Mouse (Mus musculus): ENCODE results near the gene Fam184b.

- no peak for TF ChIP-seq CTCF (conservative IDR thresholded peaks at IDR 0.05 in 1 of 2, IDR thresholded peaks at IDR 0.05 in 1 of 2; ENCODE audit: low read depth in 2 of 2, low read length in 2 of 2)
- TF ChIP-seq POLR2A (IDR thresholded peaks at IDR 0.05; ENCODE audit: low read depth, low read length): no peak
- TF ChIP-seq TCF12 (IDR thresholded peaks at IDR 0.05; ENCODE audit: low read depth, low read length): no peak
- TF ChIP-seq USF1 (IDR thresholded peaks at IDR 0.05; ENCODE audit: low read depth, low read length): no peak
- no peak for TF ChIP-seq MAFK (IDR thresholded peaks at IDR 0.05; ENCODE audit: insufficient replicate concordance, low read length)
- no peak for TF ChIP-seq USF2 (conservative IDR thresholded peaks at IDR 0.05; ENCODE audit: low read depth, low read length)
- TF ChIP-seq EP300 (IDR thresholded peaks at IDR 0.05; ENCODE audit: low read length): peak; percentile 43; the same call in 1 of the 2 replicates
- TF ChIP-seq IRF4 (IDR thresholded peaks at IDR 0.05; ENCODE audit: low read depth, low read length): no peak
- TF ChIP-seq ZKSCAN1 (IDR thresholded peaks at IDR 0.05; ENCODE audit: borderline replicate concordance, low read depth, low read length): no peak
- no peak for TF ChIP-seq ZNF384 (IDR thresholded peaks at IDR 0.05; ENCODE audit: low read depth, low read length)
- TF ChIP-seq MEF2A (IDR thresholded peaks at IDR 0.05; ENCODE audit: borderline replicate concordance, low read depth, low read length): peak; percentile 75
Measured at GRCm38 (mm10) chr5:45543374-45543773, 96.0 kb downstream of the Fam184b start.
